Mouse (Mus musculus): ENCODE data around the gene Hmgcl. TPM values are rescaled to one million over a fixed set of nuclear protein-coding genes. Genes with fewer than 3 reads are reported as not detected.

Hmgcl gene
- polyA plus RNA-seq, 1 experiment = not detected

DNA sequence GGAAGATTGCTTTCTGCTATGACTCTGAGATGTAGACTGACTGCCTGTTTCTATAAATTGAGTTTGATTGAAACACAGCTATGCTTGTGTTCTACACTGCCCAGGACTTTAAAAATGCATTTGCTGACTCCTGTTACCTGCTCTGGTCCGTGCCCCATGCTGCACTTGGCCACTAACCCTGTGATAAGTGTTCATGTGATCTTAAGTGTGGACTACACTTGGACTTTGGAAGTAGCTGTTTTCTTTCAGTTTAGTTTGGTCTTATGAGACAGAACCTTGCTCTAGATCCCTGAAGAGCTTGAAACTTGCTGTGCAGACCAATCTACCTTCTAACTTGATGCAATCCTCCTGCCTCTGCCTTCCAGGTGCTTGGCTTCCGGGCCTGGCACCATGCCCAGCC is 21.8 kb upstream of the Hmgcl start:
- TF ChIP-seq CTCF (IDR thresholded peaks at IDR 0.05; ENCODE audit: insufficient read depth, low read depth, low read length) (no peak), POLR2A (IDR thresholded peaks at IDR 0.05; ENCODE audit: insufficient read depth, low read depth, low read length) (no peak)
- 89% methylated on average over 2 of the region's 2 CpGs for WGBS
- Histone ChIP-seq H3K4me3 (ENCODE audit: insufficient read depth, low read depth, low read length) (no peak overlapping the region), H3K27ac (ENCODE audit: insufficient read depth, low read depth, low read length) (no peak overlapping the region), H3K4me1 (ENCODE audit: control insufficient read depth, insufficient read depth, low read length) (peaks cover 13% of the 10 kb centered on the region)

GRCm38 (mm10) chr4:135925341-135925740 is 20.9 kb upstream of the Hmgcl start:
- 90% methylated on average over 5 of the region's 5 CpGs for WGBS
- no peak overlapping the region for H3K4me3 ChIP-seq (ENCODE audit: insufficient read depth, low read depth, low read length)
- H3K4me1 ChIP-seq (ENCODE audit: control insufficient read depth, insufficient read depth, low read length) = peaks cover 13% of the 10 kb centered on the region
- no peak for TF ChIP-seq POLR2A (IDR thresholded peaks at IDR 0.05; ENCODE audit: insufficient read depth, low read depth, low read length)
- no peak for TF ChIP-seq CTCF (IDR thresholded peaks at IDR 0.05; ENCODE audit: insufficient read depth, low read depth, low read length)
- H3K27ac ChIP-seq (ENCODE audit: insufficient read depth, low read depth, low read length) = no peak overlapping the region

GRCm38 (mm10) chr4:135926195-135926808 is 19.9 kb upstream of the Hmgcl start:
- Histone ChIP-seq H3K27ac (ENCODE audit: insufficient read depth, low read depth, low read length) (no peak overlapping the region), H3K4me1 (ENCODE audit: control insufficient read depth, insufficient read depth, low read length) (peaks cover 11% of the 10 kb centered on the region), H3K4me3 (ENCODE audit: insufficient read depth, low read depth, low read length) (no peak overlapping the region)
- no peak for TF ChIP-seq POLR2A (IDR thresholded peaks at IDR 0.05; ENCODE audit: insufficient read depth, low read depth, low read length)
- TF ChIP-seq CTCF (IDR thresholded peaks at IDR 0.05; ENCODE audit: insufficient read depth, low read depth, low read length) = no peak
- WGBS = 93% methylated on average over 10 of the region's 10 CpGs

- TF ChIP-seq POLR2A (IDR thresholded peaks at IDR 0.05; ENCODE audit: insufficient read depth, low read depth, low read length) (no peak), CTCF (IDR thresholded peaks at IDR 0.05; ENCODE audit: insufficient read depth, low read depth, low read length) (no peak)
- Histone ChIP-seq H3K4me1 (ENCODE audit: control insufficient read depth, insufficient read depth, low read length) (peaks cover 8% of the 10 kb centered on the region; the same call in 1 of the 2 replicates), H3K27ac (ENCODE audit: insufficient read depth, low read depth, low read length) (no peak overlapping the region), H3K4me3 (ENCODE audit: insufficient read depth, low read depth, low read length) (no peak overlapping the region)
- 95% methylated on average over 3 of the region's 3 CpGs for WGBS
These were observed 19.4 kb upstream of the Hmgcl start for GRCm38 (mm10) chr4:135926861-135927260.

DNA sequence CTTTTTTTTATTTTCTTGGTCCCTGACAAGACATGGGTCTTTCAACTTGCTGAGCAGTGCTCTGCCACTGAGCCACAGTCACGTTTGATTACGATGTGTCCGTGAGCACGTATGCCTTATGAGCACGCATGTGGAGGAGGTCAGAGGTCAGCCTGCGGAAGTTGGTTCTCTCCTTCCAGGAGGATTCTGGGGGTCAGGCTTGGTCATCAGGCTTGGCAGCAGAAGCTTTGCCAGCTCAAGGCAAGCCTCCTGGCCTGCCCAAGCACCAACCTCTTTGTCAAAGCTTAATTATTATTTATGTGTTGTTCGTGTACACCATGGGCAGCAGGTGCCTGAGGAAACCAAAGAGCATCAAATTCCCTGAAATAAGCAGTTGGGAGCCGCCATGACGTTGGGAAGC is 17.9 kb upstream of the Hmgcl start:
- WGBS = 70% methylated on average over 9 of the region's 9 CpGs

DNA sequence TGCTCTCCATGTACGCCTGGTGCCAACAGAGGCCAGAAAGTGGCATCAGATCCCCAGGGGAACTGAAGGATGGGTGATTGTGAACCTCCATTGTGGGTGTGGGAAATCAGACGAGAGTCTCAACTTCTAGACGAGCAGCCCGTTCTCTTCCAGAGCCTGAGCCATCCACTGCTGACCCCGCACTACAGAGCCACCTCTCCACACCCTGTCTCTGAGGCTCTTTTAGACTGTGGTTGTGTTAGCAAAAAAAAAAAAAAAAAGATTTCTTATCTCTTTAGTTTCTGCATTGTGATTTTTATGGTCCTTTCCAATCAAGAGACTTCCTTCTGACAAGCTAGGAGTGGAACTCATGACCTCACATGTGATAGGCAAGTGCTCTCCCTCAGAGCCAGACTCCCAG is 16.8 kb upstream of the Hmgcl start:
- H3K4me3 ChIP-seq (ENCODE audit: insufficient read depth, low read depth, low read length) = no peak overlapping the region
- WGBS = 93% methylated on average over 5 of the region's 5 CpGs
- no peak overlapping the region for H3K27ac ChIP-seq (ENCODE audit: insufficient read depth, low read depth, low read length)
- peaks cover 5% of the 10 kb centered on the region; the same call in 1 of the 2 replicates for H3K4me1 ChIP-seq (ENCODE audit: control insufficient read depth, insufficient read depth, low read length)
- TF ChIP-seq CTCF (IDR thresholded peaks at IDR 0.05; ENCODE audit: insufficient read depth, low read depth, low read length) (no peak), POLR2A (IDR thresholded peaks at IDR 0.05; ENCODE audit: insufficient read depth, low read depth, low read length) (no peak)

More for the DNA sequence above, 17.9 kb upstream of the Hmgcl start:
- Histone ChIP-seq H3K4me3 (ENCODE audit: insufficient read depth, low read depth, low read length) (no peak overlapping the region), H3K4me1 (ENCODE audit: control insufficient read depth, insufficient read depth, low read length) (peaks cover 5% of the 10 kb centered on the region; the same call in 1 of the 2 replicates), H3K27ac (ENCODE audit: insufficient read depth, low read depth, low read length) (no peak overlapping the region)
- TF ChIP-seq POLR2A (IDR thresholded peaks at IDR 0.05; ENCODE audit: insufficient read depth, low read depth, low read length) (no peak), CTCF (IDR thresholded peaks at IDR 0.05; ENCODE audit: insufficient read depth, low read depth, low read length) (no peak)

GRCm38 (mm10) chr4:135929828-135930227 is 16.4 kb upstream of the Hmgcl start:
- 94% methylated on average over 9 of the region's 9 CpGs for WGBS

DNA sequence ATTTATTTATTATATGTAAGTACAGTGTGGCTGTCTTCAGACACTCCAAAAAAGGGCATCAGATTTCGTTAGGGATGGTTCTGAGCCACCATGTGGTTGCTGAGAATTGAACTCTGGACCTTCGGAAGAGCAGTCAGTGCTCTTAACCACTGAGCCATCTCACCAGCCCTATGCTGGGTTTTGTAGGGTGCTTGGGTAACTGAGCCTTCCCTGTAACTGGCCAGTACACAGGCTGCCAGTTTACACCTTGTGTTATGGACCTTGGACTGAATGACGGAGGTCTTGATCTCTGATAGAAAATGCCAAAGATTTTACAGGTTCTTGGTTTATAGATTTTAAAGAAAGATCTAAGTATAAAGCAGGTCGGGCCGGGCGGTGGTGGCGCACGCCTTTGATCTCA is 16.0 kb upstream of the Hmgcl start:
- WGBS = 96% methylated on average over 8 of the region's 8 CpGs
- Histone ChIP-seq H3K4me1 (ENCODE audit: control insufficient read depth, insufficient read depth, low read length) (peaks cover 5% of the 10 kb centered on the region; the same call in 1 of the 2 replicates), H3K4me3 (ENCODE audit: insufficient read depth, low read depth, low read length) (no peak overlapping the region), H3K27ac (ENCODE audit: insufficient read depth, low read depth, low read length) (no peak overlapping the region)
- no peak for TF ChIP-seq CTCF (IDR thresholded peaks at IDR 0.05; ENCODE audit: insufficient read depth, low read depth, low read length)
- TF ChIP-seq POLR2A (IDR thresholded peaks at IDR 0.05; ENCODE audit: insufficient read depth, low read depth, low read length) = no peak

More at GRCm38 (mm10) chr4:135929828-135930227, 16.4 kb upstream of the Hmgcl start:
- peaks cover 5% of the 10 kb centered on the region; the same call in 1 of the 2 replicates for H3K4me1 ChIP-seq (ENCODE audit: control insufficient read depth, insufficient read depth, low read length)
- no peak overlapping the region for H3K27ac ChIP-seq (ENCODE audit: insufficient read depth, low read depth, low read length)
- TF ChIP-seq POLR2A (IDR thresholded peaks at IDR 0.05; ENCODE audit: insufficient read depth, low read depth, low read length) = no peak
- H3K4me3 ChIP-seq (ENCODE audit: insufficient read depth, low read depth, low read length) = no peak overlapping the region

GRCm38 (mm10) chr4:135931832-135932231 is 14.4 kb upstream of the Hmgcl start:
- Histone ChIP-seq H3K4me1 (ENCODE audit: control insufficient read depth, insufficient read depth, low read length) (peaks cover 5% of the 10 kb centered on the region; the same call in 1 of the 2 replicates), H3K4me3 (ENCODE audit: insufficient read depth, low read depth, low read length) (no peak overlapping the region), H3K27ac (ENCODE audit: insufficient read depth, low read depth, low read length) (no peak overlapping the region)
- TF ChIP-seq CTCF (IDR thresholded peaks at IDR 0.05; ENCODE audit: insufficient read depth, low read depth, low read length) (no peak), POLR2A (IDR thresholded peaks at IDR 0.05; ENCODE audit: insufficient read depth, low read depth, low read length) (no peak)
- WGBS = 83% methylated on average over 5 of the region's 5 CpGs

All from olfactory bulb, adult 2 months (tissue).